Mouse (Mus musculus): Measurements from ENCODE around the gene Hcrtr2. TPM values are rescaled to one million over a fixed set of nuclear protein-coding genes. Genes with fewer than 3 reads are reported as not detected.

Hcrtr2 gene
- not detected in 2 replicates for polyA plus RNA-seq (2014; fragmentation: Nextera tagmentation; extraction: Ambion mirVana)

GRCm38 (mm10) chr9:76323756-76324155, at the start of gene Hcrtr2:
Hcrtr2 (minus strand) TSS chr9:76323856.
- Histone ChIP-seq H3K27me3 (ENCODE audit: control insufficient read depth, insufficient read depth, low read length) (0 out of 2 replicates have a peak, but pooled peaks cover 3% of the 10 kb centered on the region), H3K4me3 (ENCODE audit: low read depth, low read length) (peak within 1 kb of the TSS; percentile 39), H3K9me3 (ENCODE audit: control insufficient read depth, low read depth, low read length) (no peaks in the 10 kb centered on the region), H3K4me2 (replicated peaks; ENCODE audit: low read depth, low read length) (peak within 1 kb of the TSS; percentile 95), H3K4me1 (ENCODE audit: control insufficient read depth, insufficient read depth, low read length) (0 out of 2 replicates have a peak, but pooled peaks cover 2% of the 10 kb centered on the region), H3K27ac (ENCODE audit: low read length) (no peak within 1 kb of the TSS), H3K9ac (replicated peaks; ENCODE audit: low read depth, low read length) (no peak within 1 kb of the TSS), H3K36me3 (ENCODE audit: control insufficient read depth, insufficient read depth, low read length) (no peaks in the 10 kb centered on the region)
- no peak for ATAC-seq (ENCODE audit: insufficient number of reproducible peaks, insufficient read depth, low FRiP score, low read depth)
- 73% methylated on average over 6 of the region's 6 CpGs for WGBS

DNA sequence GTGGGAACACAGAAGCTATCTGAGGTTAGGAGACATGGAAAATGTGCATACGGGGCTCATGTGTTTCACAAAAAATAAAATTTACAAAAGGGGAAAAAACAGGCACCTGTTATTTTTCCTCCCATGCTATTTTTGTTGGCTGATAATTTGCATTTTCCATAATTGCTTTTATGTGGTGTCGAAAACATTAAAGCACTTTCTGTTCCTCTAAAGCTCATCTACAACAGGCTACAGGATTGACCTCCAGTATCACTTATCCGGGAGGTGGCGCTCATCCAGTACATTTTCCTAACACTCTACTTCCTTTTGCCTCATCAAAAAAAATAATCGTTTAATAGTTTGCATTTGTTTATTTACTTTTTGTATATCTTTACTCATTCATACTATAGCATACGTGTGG, 41.2 kb upstream of the Hcrtr2 start:
- H3K4me2 ChIP-seq (replicated peaks; ENCODE audit: low read depth, low read length) = no peak overlapping the region
- H3K27ac ChIP-seq (ENCODE audit: low read length) = no peak overlapping the region
- no peaks in the 10 kb centered on the region for H3K36me3 ChIP-seq (ENCODE audit: control insufficient read depth, insufficient read depth, low read length)
- WGBS = 81% methylated on average over 6 of the region's 6 CpGs
- H3K4me3 ChIP-seq (ENCODE audit: low read depth, low read length) = no peak overlapping the region
- no peaks in the 10 kb centered on the region for H3K4me1 ChIP-seq (ENCODE audit: control insufficient read depth, insufficient read depth, low read length)
- H3K27me3 ChIP-seq (ENCODE audit: control insufficient read depth, insufficient read depth, low read length) = no peaks in the 10 kb centered on the region
- no peak for ATAC-seq (ENCODE audit: insufficient number of reproducible peaks, insufficient read depth, low FRiP score, low read depth)
- H3K9ac ChIP-seq (replicated peaks; ENCODE audit: low read depth, low read length) = no peak overlapping the region
- no peaks in the 10 kb centered on the region for H3K9me3 ChIP-seq (ENCODE audit: control insufficient read depth, low read depth, low read length)

DNA sequence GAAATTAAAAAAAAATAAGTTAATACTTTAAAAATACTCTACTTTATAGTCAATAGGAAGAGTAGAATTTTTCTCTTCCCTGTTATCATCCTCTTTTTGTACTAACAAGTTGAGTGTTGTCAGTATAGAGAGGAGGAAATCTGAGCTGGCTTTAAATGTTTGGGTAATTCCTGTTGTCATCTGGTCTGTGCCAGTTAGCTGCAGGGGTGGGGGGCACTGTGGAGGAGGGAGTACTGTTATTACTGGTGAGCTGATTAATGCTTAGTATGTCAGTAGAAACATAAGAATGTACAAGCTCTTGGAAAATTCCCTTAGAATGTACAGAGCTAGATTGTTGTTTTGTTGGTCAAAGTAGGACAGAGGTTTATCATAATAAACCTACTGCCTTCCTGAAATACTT, 36.7 kb upstream of the Hcrtr2 start:
- Histone ChIP-seq H3K9me3 (ENCODE audit: control insufficient read depth, low read depth, low read length) (no peaks in the 10 kb centered on the region), H3K4me1 (ENCODE audit: control insufficient read depth, insufficient read depth, low read length) (no peaks in the 10 kb centered on the region), H3K27me3 (ENCODE audit: control insufficient read depth, insufficient read depth, low read length) (no peaks in the 10 kb centered on the region), H3K9ac (replicated peaks; ENCODE audit: low read depth, low read length) (no peak overlapping the region), H3K4me2 (replicated peaks; ENCODE audit: low read depth, low read length) (no peak overlapping the region), H3K4me3 (ENCODE audit: low read depth, low read length) (no peak overlapping the region), H3K27ac (ENCODE audit: low read length) (no peak overlapping the region), H3K36me3 (ENCODE audit: control insufficient read depth, insufficient read depth, low read length) (no peaks in the 10 kb centered on the region)
- no peak for ATAC-seq (ENCODE audit: insufficient number of reproducible peaks, insufficient read depth, low FRiP score, low read depth)

DNA sequence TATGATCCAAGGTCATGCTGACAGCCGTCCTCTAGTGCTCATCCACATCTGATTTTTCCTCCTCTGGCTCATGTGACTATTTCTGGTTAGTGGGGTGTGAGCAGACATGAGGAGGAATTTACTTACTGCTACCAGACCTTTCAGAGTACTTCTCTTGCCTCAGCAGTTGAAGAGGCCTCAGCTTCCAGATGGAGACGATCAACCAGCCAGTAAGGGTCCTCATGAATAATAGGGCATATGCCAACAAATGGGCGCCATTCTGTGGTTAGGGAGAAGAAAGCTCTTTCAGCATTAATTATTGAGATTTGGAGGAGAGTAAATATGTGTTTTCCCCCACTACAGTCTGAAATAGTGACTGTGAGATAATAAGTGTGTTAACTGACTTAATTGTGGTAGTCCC, 28.7 kb upstream of the Hcrtr2 start:
- Histone ChIP-seq H3K36me3 (ENCODE audit: control insufficient read depth, insufficient read depth, low read length) (no peaks in the 10 kb centered on the region), H3K9me3 (ENCODE audit: control insufficient read depth, low read depth, low read length) (no peaks in the 10 kb centered on the region), H3K27me3 (ENCODE audit: control insufficient read depth, insufficient read depth, low read length) (no peaks in the 10 kb centered on the region), H3K4me1 (ENCODE audit: control insufficient read depth, insufficient read depth, low read length) (no peaks in the 10 kb centered on the region), H3K4me3 (ENCODE audit: low read depth, low read length) (no peak overlapping the region), H3K4me2 (replicated peaks; ENCODE audit: low read depth, low read length) (no peak overlapping the region), H3K27ac (ENCODE audit: low read length) (no peak overlapping the region), H3K9ac (replicated peaks; ENCODE audit: low read depth, low read length) (no peak overlapping the region)
- ATAC-seq (ENCODE audit: insufficient number of reproducible peaks, insufficient read depth, low FRiP score, low read depth) = no peak
- 70% methylated on average over 3 of the region's 3 CpGs for WGBS

DNA sequence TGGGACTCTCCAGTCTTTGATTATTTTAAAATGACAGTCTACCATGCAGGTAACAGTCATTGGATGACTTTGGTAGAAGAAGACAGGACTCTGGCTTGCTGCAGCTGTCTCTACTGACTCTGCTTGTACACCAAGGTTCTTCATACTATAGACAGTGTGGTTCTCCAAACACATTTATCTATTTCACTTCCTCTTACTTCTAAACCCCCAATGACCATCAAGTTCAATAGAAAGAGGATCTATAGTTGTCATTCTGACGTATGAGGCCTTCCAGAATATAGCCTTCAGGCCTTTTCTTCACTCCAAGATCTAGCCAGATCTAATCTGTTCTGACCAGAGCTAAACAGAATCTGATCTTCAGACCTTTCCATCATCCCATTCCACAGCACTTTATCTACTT, 23.6 kb upstream of the Hcrtr2 start:
- Histone ChIP-seq H3K9me3 (ENCODE audit: control insufficient read depth, low read depth, low read length) (no peaks in the 10 kb centered on the region), H3K4me2 (replicated peaks; ENCODE audit: low read depth, low read length) (no peak overlapping the region), H3K4me3 (ENCODE audit: low read depth, low read length) (no peak overlapping the region), H3K36me3 (ENCODE audit: control insufficient read depth, insufficient read depth, low read length) (no peaks in the 10 kb centered on the region), H3K27ac (ENCODE audit: low read length) (no peak overlapping the region), H3K4me1 (ENCODE audit: control insufficient read depth, insufficient read depth, low read length) (no peaks in the 10 kb centered on the region), H3K9ac (replicated peaks; ENCODE audit: low read depth, low read length) (no peak overlapping the region), H3K27me3 (ENCODE audit: control insufficient read depth, insufficient read depth, low read length) (no peaks in the 10 kb centered on the region)
- ATAC-seq (ENCODE audit: insufficient number of reproducible peaks, insufficient read depth, low FRiP score, low read depth) = no peak
- WGBS = 81% methylated on average over 1 of the region's 1 CpGs

- 78% methylated on average over 1 of the region's 1 CpGs for WGBS
- H3K9ac ChIP-seq (replicated peaks; ENCODE audit: low read depth, low read length) = no peak overlapping the region
- H3K4me3 ChIP-seq (ENCODE audit: low read depth, low read length) = no peak overlapping the region
- H3K4me2 ChIP-seq (replicated peaks; ENCODE audit: low read depth, low read length) = no peak overlapping the region
- ATAC-seq (ENCODE audit: insufficient number of reproducible peaks, insufficient read depth, low FRiP score, low read depth) = no peak
- no peaks in the 10 kb centered on the region for H3K27me3 ChIP-seq (ENCODE audit: control insufficient read depth, insufficient read depth, low read length)
- no peaks in the 10 kb centered on the region for H3K9me3 ChIP-seq (ENCODE audit: control insufficient read depth, low read depth, low read length)
- no peaks in the 10 kb centered on the region for H3K4me1 ChIP-seq (ENCODE audit: control insufficient read depth, insufficient read depth, low read length)
- H3K27ac ChIP-seq (ENCODE audit: low read length) = no peak overlapping the region
- H3K36me3 ChIP-seq (ENCODE audit: control insufficient read depth, insufficient read depth, low read length) = no peaks in the 10 kb centered on the region
Observed at GRCm38 (mm10) chr9:76331081-76331480, 7.4 kb upstream of the Hcrtr2 start.

- WGBS = 1% methylated on average over 29 of the region's 29 CpGs
- H3K9ac ChIP-seq (replicated peaks; ENCODE audit: low read depth, low read length) = no peak overlapping the region
- H3K4me2 ChIP-seq (replicated peaks; ENCODE audit: low read depth, low read length) = peak overlapping the region; percentile 95
- no peaks in the 10 kb centered on the region for H3K36me3 ChIP-seq (ENCODE audit: control insufficient read depth, insufficient read depth, low read length)
- H3K4me1 ChIP-seq (ENCODE audit: control insufficient read depth, insufficient read depth, low read length) = 0 out of 2 replicates have a peak, but pooled peaks cover 2% of the 10 kb centered on the region
- no peak overlapping the region for H3K27ac ChIP-seq (ENCODE audit: low read length)
- peak; percentile 58; the same call in 1 of the 2 replicates for ATAC-seq (ENCODE audit: insufficient number of reproducible peaks, insufficient read depth, low FRiP score, low read depth)
- 0 out of 2 replicates have a peak, but pooled peaks cover 3% of the 10 kb centered on the region for H3K27me3 ChIP-seq (ENCODE audit: control insufficient read depth, insufficient read depth, low read length)
- H3K4me3 ChIP-seq (ENCODE audit: low read depth, low read length) = peak overlapping the region; percentile 39
- H3K9me3 ChIP-seq (ENCODE audit: control insufficient read depth, low read depth, low read length) = no peaks in the 10 kb centered on the region
Observed at GRCm38 (mm10) chr9:76323186-76323701, 412 bp downstream of the Hcrtr2 start.

DNA sequence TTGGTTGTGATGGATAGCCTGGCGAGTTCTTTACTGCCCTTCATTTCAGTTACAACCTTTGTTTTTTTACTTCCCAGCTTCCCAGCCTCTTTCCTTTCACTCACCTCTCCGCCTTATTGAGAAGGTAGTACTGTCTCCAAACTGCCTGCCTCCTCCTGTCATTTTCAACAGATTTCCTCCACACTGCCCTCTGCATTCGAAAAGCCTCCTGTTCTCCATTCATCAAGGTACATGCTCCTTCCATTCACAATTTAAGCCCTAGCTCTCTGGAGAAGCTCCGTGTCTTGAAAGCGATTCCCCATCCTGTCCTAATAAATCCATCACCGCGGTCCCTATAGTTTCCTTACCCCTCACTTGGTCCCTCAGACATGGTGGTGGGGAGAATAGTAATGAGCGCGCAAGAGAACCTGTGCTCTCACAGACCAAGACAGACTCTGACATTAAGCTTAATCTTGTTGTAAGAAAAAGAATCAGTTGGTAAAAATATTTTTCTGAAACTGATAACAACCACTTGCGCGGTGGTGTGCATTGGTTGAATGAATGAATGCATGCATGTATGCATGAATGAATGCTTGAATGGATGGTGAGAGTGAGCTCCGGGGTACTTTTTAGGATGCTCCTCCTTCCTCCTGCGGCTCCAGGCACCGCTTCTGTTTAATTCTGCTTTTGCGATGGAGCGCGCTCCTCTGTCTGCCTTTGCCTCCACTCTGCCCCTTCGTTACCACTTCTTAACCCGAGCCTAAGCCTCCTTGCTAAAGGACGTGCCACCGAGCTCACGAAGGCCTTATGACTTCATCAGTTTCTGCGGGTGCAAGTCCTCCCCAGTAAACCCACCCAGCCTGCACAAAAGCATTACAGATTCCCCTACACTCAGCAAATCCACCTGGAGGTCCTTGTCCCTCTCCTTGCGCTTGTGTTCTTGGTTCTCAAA, 1.3 kb downstream of the Hcrtr2 start:
- no peaks in the 10 kb centered on the region for H3K36me3 ChIP-seq (ENCODE audit: control insufficient read depth, insufficient read depth, low read length)
- 0 out of 2 replicates have a peak, but pooled peaks cover 3% of the 10 kb centered on the region for H3K27me3 ChIP-seq (ENCODE audit: control insufficient read depth, insufficient read depth, low read length)
- no peaks in the 10 kb centered on the region for H3K9me3 ChIP-seq (ENCODE audit: control insufficient read depth, low read depth, low read length)
- no peak overlapping the region for H3K9ac ChIP-seq (replicated peaks; ENCODE audit: low read depth, low read length)
- peak overlapping the region; percentile 95 for H3K4me2 ChIP-seq (replicated peaks; ENCODE audit: low read depth, low read length)
- WGBS = 4% methylated on average over 24 of the region's 24 CpGs
- ATAC-seq (ENCODE audit: insufficient number of reproducible peaks, insufficient read depth, low FRiP score, low read depth) = no peak
- H3K27ac ChIP-seq (ENCODE audit: low read length) = no peak overlapping the region
- 0 out of 2 replicates have a peak, but pooled peaks cover 2% of the 10 kb centered on the region for H3K4me1 ChIP-seq (ENCODE audit: control insufficient read depth, insufficient read depth, low read length)
- H3K4me3 ChIP-seq (ENCODE audit: low read depth, low read length) = peak overlapping the region; percentile 39

Measured in stomach, embryonic 14.5 days (tissue).